Mouse (Mus musculus): ENCODE measurements around the gene Gm11034.

GRCm38 (mm10) chr8:72210222-72210621 lies 3.2 kb downstream of the Gm11034 start:
- TF ChIP-seq POLR2A (IDR thresholded peaks at IDR 0.05; ENCODE audit: low read depth, low read length) (no peak), CTCF (IDR thresholded peaks at IDR 0.05; ENCODE audit: extremely low read depth, insufficient read length, insufficient replicate concordance, low read depth, low read length) (no peak)
